Mouse (Mus musculus) T-cell, adult 2 months (primary cell): Measurements from ENCODE around the gene Nmnat2.
"Not testable (repeated sequence)": the region's sequence is repeated elsewhere in the genome, so short reads cannot be mapped to it uniquely, and the experiment has no call there.

ENCODE experiments used
- DNase-seq: peaks from one replicate; pipeline ENCODE4 v3.0.0; 2022; ENCODE audit warnings: low spot score

Gene Nmnat2

DNA sequence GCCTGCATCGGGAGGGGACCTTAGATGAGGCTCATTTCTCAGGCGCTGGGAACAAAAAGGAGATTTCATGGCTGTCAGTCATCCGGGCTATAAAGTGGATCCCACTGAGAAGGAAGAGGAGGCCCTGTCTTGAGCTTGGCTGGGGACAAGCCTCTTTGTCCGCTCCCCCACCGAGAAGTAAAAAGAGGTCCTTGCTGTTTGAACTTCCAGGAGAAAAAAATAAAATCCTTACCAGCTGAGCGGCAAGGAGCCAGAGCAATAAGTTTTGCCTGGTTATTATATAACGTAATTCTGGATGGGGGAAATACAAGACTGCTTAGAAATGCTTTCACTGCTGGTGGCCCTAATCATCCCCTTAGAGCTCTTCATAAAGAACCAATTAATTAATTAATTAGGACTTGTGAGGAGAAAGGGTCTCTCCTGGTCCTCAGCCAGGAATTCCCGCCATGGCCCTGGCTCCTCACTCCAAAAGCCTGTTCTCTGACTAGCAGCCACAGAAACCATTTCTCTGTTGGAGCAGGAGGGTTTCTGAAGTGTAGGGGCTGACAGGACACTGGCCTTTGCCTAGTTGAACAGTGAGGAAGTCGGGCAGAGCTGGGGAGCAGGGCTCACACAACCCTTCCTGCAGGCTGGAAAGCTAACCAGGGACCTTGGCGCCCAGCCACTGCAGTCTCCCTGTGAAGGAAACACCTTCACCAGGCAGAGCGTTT lies 99.5 kb downstream of the Nmnat2 start:
- DNase-seq = no peak

- no peak for DNase-seq
Observed at GRCm38 (mm10) chr1:153058290-153058689, 103.5 kb downstream of the Nmnat2 start.

- no peak for DNase-seq
Observed at GRCm38 (mm10) chr1:153059626-153060025, 104.8 kb downstream of the Nmnat2 start.

DNA sequence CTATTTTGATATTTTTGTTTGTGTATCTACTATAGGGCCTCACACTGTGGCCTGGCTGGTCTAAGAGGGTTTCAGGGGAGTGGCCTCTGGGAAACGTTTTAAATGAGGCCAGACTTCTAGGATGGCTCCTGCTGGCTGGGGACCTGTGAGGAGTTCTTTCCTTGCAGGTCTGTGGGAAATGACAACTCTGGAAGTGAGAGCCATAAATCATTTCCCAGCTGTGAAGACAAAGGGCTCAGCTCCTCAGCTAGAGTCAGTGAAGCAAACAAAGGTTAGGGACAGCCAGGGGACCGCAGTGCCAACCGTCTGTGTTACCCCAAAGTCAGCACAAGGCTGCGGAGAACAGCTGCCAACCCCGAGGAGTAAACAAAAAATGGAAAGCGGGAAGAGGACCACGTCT lies 107.8 kb downstream of the Nmnat2 start:
- DNase-seq = no peak

DNA sequence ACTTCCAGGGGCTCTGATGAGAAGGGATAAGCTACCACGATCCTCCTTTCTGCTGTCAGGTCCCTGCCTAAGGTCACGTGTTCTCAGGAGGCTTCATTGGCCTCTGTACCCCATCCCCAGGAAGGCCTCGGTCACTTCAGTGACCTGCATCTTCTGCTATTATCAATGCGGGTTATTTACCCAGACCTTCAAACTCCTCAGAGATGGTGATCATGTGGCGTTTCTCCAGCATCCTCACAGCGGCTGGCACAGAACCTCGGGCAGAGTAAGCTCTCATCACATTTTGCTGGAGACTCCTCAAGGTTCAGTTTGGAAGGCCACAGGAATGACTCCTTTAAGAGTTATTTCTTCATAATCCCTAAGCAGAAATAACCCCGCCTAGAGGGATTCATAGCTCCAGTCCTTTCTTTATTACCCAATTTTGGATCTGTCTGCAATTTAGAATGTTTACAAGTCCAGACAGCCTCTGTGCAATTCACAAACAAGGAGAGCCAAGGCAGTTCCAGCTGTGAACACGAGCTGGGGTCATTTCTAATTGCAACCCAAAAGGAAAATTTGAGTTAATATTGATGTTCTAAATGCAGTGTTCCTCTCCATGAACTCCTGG lies 110.1 kb downstream of the Nmnat2 start:
- DNase-seq = no peak

DNA sequence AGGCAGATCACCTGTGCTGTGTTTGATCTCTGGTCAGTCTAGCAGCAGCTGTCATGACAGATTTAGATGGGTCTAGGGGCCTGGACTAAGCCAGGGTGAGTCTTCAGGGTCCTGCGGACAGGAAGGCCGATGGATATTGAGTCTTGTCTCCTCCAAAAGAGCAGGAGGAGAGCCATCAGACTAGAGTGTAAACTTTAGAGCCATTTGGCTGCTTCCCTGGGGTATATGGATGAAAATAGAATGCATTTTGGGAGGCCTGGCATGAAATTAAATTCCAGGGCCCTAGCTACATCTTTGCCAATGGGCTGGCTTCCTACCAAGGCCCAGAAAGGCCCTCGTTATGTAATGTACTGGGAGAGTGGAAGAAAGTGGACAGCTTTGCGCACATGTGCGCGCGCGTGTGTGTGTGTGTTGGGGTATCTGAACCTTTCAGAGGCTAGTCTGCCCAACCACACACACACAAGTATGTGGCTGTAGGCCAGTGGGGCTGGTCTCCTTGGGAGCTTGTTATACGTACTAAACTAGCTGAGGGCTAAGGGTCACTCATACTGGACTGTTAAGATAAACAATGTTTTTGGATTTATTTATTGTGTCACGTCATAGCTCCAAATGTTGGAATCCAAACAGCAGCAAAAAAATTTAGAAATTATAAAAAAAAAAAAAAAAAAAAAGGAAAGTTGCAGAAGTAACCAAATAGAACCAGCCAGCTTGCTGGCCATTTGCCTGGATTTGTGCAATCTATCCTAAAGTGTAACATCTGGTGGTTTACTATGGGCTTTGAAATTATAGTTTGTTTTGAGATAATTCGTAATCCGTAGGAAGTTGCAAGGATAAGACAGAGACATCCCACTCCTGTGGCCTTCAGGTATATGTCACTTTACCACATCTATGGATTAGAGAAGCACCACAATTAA lies 110.9 kb downstream of the Nmnat2 start:
- DNase-seq = no peak

GRCm38 (mm10) chr1:153066387-153066781 lies 111.6 kb downstream of the Nmnat2 start:
- no peak for DNase-seq

DNA sequence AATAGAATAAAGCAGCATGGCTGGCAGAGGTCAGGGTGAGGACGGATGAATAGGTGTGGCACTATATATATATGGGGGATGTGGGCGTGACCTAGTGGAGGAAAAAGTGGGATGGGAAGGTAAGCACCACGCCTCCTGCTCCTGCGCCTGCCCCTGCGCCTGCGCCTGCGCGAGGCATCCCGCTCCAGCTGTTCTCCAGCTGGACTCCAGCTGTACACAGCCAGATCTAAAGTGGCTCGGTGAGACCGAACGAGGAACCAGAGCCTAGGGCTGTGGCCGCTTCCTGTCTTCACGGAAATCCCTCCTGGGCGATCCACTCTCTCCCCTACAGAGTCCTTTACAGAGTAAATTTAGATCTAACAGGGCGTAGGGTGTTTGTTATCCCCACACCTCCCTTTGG lies 116.8 kb downstream of the Nmnat2 start:
- DNase-seq = no peak

DNA sequence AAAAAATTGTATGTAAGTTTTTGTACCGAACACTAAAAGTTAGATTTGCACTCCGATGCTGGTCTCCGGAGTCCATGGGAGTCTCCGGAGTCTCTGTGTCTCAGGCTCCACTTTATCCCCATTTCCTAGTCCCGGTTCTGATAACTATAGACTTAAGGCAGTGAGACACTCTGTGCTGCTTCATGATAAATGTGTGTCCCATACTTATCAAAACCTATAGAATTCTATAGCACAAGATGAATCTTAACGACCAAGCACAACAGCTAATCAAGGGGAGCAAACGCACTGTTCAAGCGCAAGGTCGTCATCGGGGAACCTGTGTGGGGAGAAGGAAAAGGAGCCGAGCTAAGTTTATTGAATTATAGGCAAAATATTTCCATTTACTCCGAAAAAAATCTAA lies 117.2 kb downstream of the Nmnat2 start:
- DNase-seq = no peak

DNA sequence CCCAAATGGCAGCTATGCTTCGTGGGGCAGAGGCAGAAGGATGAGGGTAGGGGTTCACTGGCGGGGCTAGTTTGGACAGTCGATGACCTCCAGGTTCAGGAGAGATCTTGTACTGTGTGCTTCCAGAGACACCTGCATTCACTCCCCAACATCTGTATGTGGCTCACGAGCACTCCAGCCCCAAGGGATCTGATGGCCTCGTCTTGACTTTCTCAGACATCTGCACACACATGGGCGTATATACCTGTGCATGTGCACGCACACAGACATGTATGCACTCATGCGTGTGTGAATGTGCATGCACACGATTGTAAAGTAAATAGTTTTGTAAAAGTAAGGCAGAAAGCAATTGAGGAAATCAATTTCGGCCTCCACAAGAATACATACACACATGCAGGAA lies 117.9 kb downstream of the Nmnat2 start:
- no peak for DNase-seq

DNA sequence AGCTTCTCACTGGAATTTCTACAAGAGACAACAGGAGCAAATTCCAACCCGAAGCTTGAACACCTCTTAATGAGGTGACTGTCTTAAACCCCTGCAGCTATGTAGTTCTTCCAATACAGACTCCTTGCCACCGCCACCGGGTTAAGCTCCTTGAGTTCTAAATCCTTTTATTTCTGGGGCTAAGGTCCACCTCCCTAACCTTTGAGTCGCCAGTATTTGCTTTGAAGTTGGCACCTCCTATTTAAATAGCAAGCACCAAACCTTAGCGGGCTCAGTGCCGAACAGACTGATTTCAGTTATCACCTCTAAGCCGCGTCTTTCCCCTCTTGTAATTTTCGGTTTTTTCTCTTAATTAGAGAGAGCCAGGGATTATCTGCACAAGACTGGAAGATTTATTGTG lies 118.6 kb downstream of the Nmnat2 start:
- no peak for DNase-seq

GRCm38 (mm10) chr1:153075087-153075736 lies 120.4 kb downstream of the Nmnat2 start:
- DNase-seq = no peak

- no peak for DNase-seq
Observed at GRCm38 (mm10) chr1:153075955-153076354, 121.2 kb downstream of the Nmnat2 start.

DNA sequence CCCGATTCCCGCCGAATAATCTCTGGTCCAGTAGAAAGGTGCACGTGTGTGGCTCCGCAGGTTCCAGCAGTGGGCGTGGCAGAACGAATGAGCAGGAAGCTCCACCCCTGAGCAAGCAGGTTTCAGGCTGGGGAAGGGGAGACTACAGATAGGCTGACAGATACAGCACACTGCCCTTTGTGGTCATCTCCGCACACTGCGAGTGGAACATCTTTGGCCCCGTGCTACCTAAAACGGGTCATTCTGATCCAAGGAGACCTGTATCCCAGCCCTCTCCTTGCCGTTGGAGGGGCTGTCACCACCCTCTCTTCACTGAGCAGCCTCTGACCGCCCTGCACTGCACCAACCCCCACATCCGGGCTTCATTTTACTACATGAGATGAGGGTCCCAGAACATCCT lies 128.4 kb downstream of the Nmnat2 start:
- DNase-seq = not testable (repeated sequence)

GRCm38 (mm10) chr1:153084191-153084590 lies 129.4 kb downstream of the Nmnat2 start:
- no peak for DNase-seq

GRCm38 (mm10) chr1:153085198-153085597 lies 130.4 kb downstream of the Nmnat2 start:
- DNase-seq = peak; percentile 76

GRCm38 (mm10) chr1:153087771-153088170 lies 133.0 kb downstream of the Nmnat2 start:
- peak; percentile 40 for DNase-seq

- no peak for DNase-seq
Observed at GRCm38 (mm10) chr1:153090081-153090480, 135.3 kb downstream of the Nmnat2 start.

GRCm38 (mm10) chr1:153090807-153091206 lies 136.0 kb downstream of the Nmnat2 start:
- DNase-seq = no peak

DNA sequence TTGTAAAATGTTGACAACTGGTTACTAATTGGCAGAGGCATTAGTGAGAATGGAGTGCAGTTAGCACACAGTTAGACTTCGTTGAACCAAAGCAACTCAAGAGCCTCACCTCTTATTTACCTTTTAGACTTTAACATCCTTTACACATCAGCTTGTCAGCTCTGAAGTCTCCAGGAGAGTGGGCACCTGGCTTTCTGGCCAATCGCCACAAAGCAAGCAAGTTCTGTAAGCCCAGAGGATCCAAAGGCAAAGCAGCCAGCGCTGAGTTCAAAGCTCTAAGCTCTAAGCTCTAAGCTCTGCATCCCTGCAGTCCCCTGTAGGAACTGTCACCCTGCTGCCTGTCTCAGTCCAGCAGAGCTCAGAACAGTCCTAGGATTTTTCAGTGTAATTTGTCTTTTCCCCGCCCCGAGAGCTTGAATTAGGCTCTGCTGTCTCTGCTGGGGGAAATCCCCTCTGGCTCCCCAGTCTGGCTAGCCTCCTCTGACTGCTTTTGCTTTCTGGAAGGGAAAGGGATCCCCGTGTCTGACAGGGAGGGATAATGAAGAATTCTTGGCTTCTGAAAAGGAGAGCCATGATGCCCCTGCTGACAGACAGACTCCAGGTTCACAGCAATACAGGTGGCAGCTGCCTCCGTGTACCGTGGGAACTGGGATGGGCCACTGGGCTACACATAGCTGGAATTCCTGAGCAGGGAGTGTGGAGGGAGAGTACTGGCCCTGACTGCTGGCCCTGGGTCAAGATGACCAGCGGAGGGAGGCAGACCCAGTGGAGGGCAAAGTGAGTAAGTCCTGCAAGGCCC lies 136.8 kb downstream of the Nmnat2 start:
- DNase-seq = no peak

DNA sequence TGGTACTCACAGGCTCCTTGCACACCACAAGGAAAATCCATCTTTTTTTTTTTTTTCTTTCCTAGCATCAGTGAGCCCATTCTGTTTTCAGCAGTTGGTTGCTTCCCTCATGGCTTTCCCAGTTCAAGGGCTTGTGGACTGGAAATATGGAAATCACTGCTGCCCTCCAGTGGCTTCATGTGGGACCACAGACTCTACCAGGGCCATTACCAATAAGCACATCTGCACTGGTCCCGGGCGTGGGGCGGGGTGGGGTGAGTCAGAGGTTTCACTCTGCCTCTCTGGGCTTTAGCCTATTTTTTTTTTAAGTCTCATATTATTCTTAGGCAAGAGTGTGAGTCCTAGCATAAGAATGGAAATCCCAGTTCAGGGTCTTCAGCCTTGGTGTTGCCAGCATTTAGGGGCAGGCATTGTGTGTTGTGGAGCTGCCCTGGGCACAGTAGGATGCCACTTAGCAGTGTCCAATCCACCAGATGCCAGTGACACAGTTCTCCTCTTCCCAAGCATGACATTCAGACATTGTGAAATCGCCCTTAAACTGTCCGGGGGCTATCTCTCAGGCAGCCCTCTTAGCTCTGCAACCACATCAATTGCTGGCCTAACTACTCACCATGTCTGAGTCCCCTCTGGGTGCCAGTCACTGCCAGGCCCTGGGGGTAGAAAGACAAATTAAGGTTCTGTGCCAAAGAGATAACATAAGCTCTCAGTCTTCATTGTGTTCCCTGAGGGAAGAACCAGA lies 137.6 kb downstream of the Nmnat2 start:
- peak; percentile 40 for DNase-seq
